In genomic region chr9:117084471-117084870, GRCm38 (mm10) we compare ENCODE assay signal across 28 mouse cellular contexts.
"Had no signal": no experiment of that assay in that cellular context is flagged by ENCODE, and none has a peak within 500 bp of the region (broad histone marks: within the 10 kb centered on the region; RNA-seq: fewer than 3 reads in every experiment).

No protein-coding gene starts in this region.

- DNase-seq: left cerebral cortex, postnatal 4 days; liver; liver, embryonic 13.5 days; liver, postnatal 0 days; lung, adult 18-20 months; lung, adult 2 months; lung, embryonic 14.5 days; lung, postnatal 10 days; lung, postnatal 14 days; lung, postnatal 36 days; lung, postnatal 4 days; midbrain, embryonic 14.5 days had no signal

- H3K27me3 ChIP-seq: limb, embryonic 12.5 days; limb, embryonic 13.5 days; limb, embryonic 15.5 days; liver, embryonic 12.5 days; liver, embryonic 13.5 days; liver, embryonic 15.5 days; lung, embryonic 15.5 days; megakaryocyte, embryonic 14.5 days; midbrain, embryonic 12.5 days; midbrain, embryonic 13.5 days; midbrain, embryonic 15.5 days; neural tube, embryonic 12.5 days had no signal

- H3K27ac ChIP-seq: limb, embryonic 10.5 days; limb, embryonic 12.5 days; limb, embryonic 13.5 days; limb, embryonic 15.5 days; liver, embryonic 12.5 days; liver, embryonic 13.5 days; liver, embryonic 14.5 days; liver, embryonic 15.5 days; lung, embryonic 15.5 days; macrophage; midbrain, embryonic 10.5 days; midbrain, embryonic 12.5 days; midbrain, embryonic 13.5 days; midbrain, embryonic 15.5 days; neural tube, embryonic 12.5 days had no signal

- H3K36me3 ChIP-seq: limb, embryonic 12.5 days; limb, embryonic 15.5 days; liver, embryonic 12.5 days; liver, embryonic 13.5 days; liver, embryonic 15.5 days; midbrain, embryonic 10.5 days; midbrain, embryonic 12.5 days; midbrain, embryonic 13.5 days; midbrain, embryonic 15.5 days; neural tube, embryonic 12.5 days had no signal

- H3K4me3 ChIP-seq: limb, embryonic 10.5 days; limb, embryonic 12.5 days; limb, embryonic 13.5 days; limb, embryonic 15.5 days; liver, embryonic 12.5 days; liver, embryonic 13.5 days; liver, embryonic 15.5 days; lung, embryonic 15.5 days; megakaryocyte, embryonic 14.5 days; midbrain, embryonic 10.5 days; midbrain, embryonic 12.5 days; midbrain, embryonic 13.5 days; midbrain, embryonic 15.5 days; myocyte; neural tube, embryonic 12.5 days had no signal

- H3K9me3 ChIP-seq: limb, embryonic 10.5 days; limb, embryonic 12.5 days; limb, embryonic 13.5 days; limb, embryonic 15.5 days; liver, embryonic 12.5 days; liver, embryonic 13.5 days; liver, embryonic 15.5 days; lung, embryonic 15.5 days; midbrain, embryonic 10.5 days; midbrain, embryonic 12.5 days; midbrain, embryonic 13.5 days; midbrain, embryonic 15.5 days; neural tube, embryonic 12.5 days had no signal

- H3K4me1 ChIP-seq: limb, embryonic 15.5 days; liver, embryonic 12.5 days; liver, embryonic 13.5 days; liver, embryonic 15.5 days; megakaryocyte, embryonic 14.5 days; midbrain, embryonic 10.5 days; midbrain, embryonic 12.5 days; midbrain, embryonic 13.5 days; midbrain, embryonic 15.5 days; neural tube, embryonic 12.5 days had no signal
